Mouse (Mus musculus) CD4-positive, CD25-positive, alpha-beta regulatory T cell (primary cell): ENCODE results near the gene Pfdn5. TPM values are rescaled to one million over a fixed set of nuclear protein-coding genes. Genes with fewer than 3 reads are reported as not detected.

Experiments used
- polyA plus RNA-seq: library from polyadenylated mRNA; unstranded; fragments of 100-300 nt; shearing (Covaris generic); gene quantifications from one replicate; pipeline ENCODE4 v1.2.1, GENCODE M21; 2017

The Pfdn5 gene
- 400 TPM for polyA plus RNA-seq

GRCm38 (mm10) chr15:102326022-102326576 is at the start of gene Pfdn5:
Gene Pfdn5, plus strand, starts transcription at chr15:102326116.

GRCm38 (mm10) chr15:102279092-102279782 is 46.7 kb upstream of the Pfdn5 start, which contains the start of gene Mfsd5:
Gene Mfsd5, plus strand, starts transcription at chr15:102279454.

GRCm38 (mm10) chr15:102295633-102296367 is 30.1 kb upstream of the Pfdn5 start, which contains the start of gene Espl1:
Gene Espl1, plus strand, starts transcription at chr15:102296266.

GRCm38 (mm10) chr15:102331610-102332015 is 5.7 kb downstream of the Pfdn5 start, which contains the start of gene Myg1:
Gene Myg1, plus strand, starts transcription at chr15:102331709.

GRCm38 (mm10) chr15:102350138-102350941 is 24.4 kb downstream of the Pfdn5 start, which contains the start of gene Aaas:
Gene Aaas, minus strand, starts transcription at chr15:102350771.

GRCm38 (mm10) chr15:102366733-102367344 is 40.9 kb downstream of the Pfdn5 start, which contains the start of gene Sp7:
Gene Sp7, minus strand, starts transcription at chr15:102367182.

Other genes starting within 250 kb of the Pfdn5 start
- 1.5 TPM for gene Tns2, start 225.7 kb upstream of the Pfdn5 start, polyA plus RNA-seq
- gene Spryd3, start 189.9 kb upstream of the Pfdn5 start, polyA plus RNA-seq, result 50.9 TPM
- gene Igfbp6, start 181.8 kb upstream of the Pfdn5 start, polyA plus RNA-seq, result not detected
- gene Soat2, start 175.6 kb upstream of the Pfdn5 start, polyA plus RNA-seq, result 0.81 TPM
- gene Zfp740, start 122.9 kb upstream of the Pfdn5 start, polyA plus RNA-seq, result 100 TPM
- 24.4 TPM for gene Csad, start 121.4 kb upstream of the Pfdn5 start, polyA plus RNA-seq
- 1,211 TPM for gene Itgb7, start 94.2 kb upstream of the Pfdn5 start, polyA plus RNA-seq
- 43.7 TPM for gene Rarg, start 68.6 kb upstream of the Pfdn5 start, polyA plus RNA-seq
- 0.08 TPM for gene Gm9918, start 55.6 kb upstream of the Pfdn5 start, polyA plus RNA-seq
- gene Mfsd5, start 46.7 kb upstream of the Pfdn5 start, polyA plus RNA-seq, result 111 TPM
- 1.2 TPM for gene Espl1, start 29.9 kb upstream of the Pfdn5 start, polyA plus RNA-seq
- gene Myg1, start 5.6 kb downstream of the Pfdn5 start, polyA plus RNA-seq, result 83.9 TPM
- 54.0 TPM for gene Aaas, start 24.7 kb downstream of the Pfdn5 start, polyA plus RNA-seq
- not detected for gene Sp7, start 41.1 kb downstream of the Pfdn5 start, polyA plus RNA-seq
- 14.1 TPM for gene Sp1, start 80.0 kb downstream of the Pfdn5 start, polyA plus RNA-seq
- 0.14 TPM for gene Amhr2, start 119.3 kb downstream of the Pfdn5 start, polyA plus RNA-seq
- gene Prr13, start 132.9 kb downstream of the Pfdn5 start, polyA plus RNA-seq, result 418 TPM
- 105 TPM for gene Pcbp2, start 144.4 kb downstream of the Pfdn5 start, polyA plus RNA-seq
- gene Gm10337, start 177.6 kb downstream of the Pfdn5 start, polyA plus RNA-seq, result not detected
- 9.0 TPM for gene Map3k12, start 190.9 kb downstream of the Pfdn5 start, polyA plus RNA-seq
- 59.4 TPM for gene Tarbp2, start 192.1 kb downstream of the Pfdn5 start, polyA plus RNA-seq
- 4.3 TPM for gene Npff, start 198.8 kb downstream of the Pfdn5 start, polyA plus RNA-seq